Mouse (Mus musculus): ENCODE results near the gene Ppp1r9a.

GRCm38 (mm10) chr6:5174179-5174812 lies 271.6 kb downstream of the Ppp1r9a start:
- TF ChIP-seq POLR2A (IDR thresholded peaks at IDR 0.05; ENCODE audit: insufficient read depth, low read depth, low read length) (no peak), EP300 (IDR thresholded peaks at IDR 0.05; ENCODE audit: insufficient read depth, low read depth, low read length) (no peak), CTCF (IDR thresholded peaks at IDR 0.05) (no peak)
